Mouse (Mus musculus) midbrain, embryonic 16.5 days (tissue): ENCODE results near the gene Capn8. TPM values are rescaled to one million over a fixed set of nuclear protein-coding genes. Genes with fewer than 3 reads are reported as not detected.

Experiments
- ATAC-seq: fragments of 200-750 bp; cut with Nextera tagmentation; 2 replicates; pipeline ENCODE4 v1.8.0; 2017; ENCODE audit warnings: moderate TSS enrichment
- H3K27ac ChIP-seq: fragments of 300-500 bp; sonication (generic); 2 replicates; pipeline ENCODE4 v1.5.1; 2014; ENCODE audit warnings: mild to moderate bottlenecking, low read length, mixed read lengths
- H3K27me3 ChIP-seq: fragments of 300-500 bp; sonication (generic); 2 replicates; pipeline ENCODE4 v1.6.1; 2014; ENCODE audit warnings: low read depth, low read length, mixed read lengths; ENCODE audit not compliant: control insufficient read depth, insufficient read depth
- H3K36me3 ChIP-seq: fragments of 300-500 bp; sonication (generic); 2 replicates; pipeline ENCODE4 v1.6.1; 2014; ENCODE audit warnings: mild to moderate bottlenecking, low read length, moderate library complexity, mixed read lengths; ENCODE audit not compliant: control insufficient read depth, insufficient read depth
- H3K4me1 ChIP-seq: fragments of 300-500 bp; sonication (generic); 2 replicates; pipeline ENCODE4 v1.6.1; 2014; ENCODE audit warnings: mild to moderate bottlenecking, low read length, mixed read lengths; ENCODE audit not compliant: control insufficient read depth, insufficient read depth
- H3K4me2 ChIP-seq: fragments of 300-500 bp; sonication (generic); 2 replicates; pipeline ENCODE4 v1.6.1; 2014; ENCODE audit warnings: mild to moderate bottlenecking, low read length, mixed read lengths
- H3K4me3 ChIP-seq: fragments of 300-500 bp; sonication (generic); 2 replicates; pipeline ENCODE4 v1.5.1; 2014; ENCODE audit warnings: low read depth, mild to moderate bottlenecking, low read length, moderate library complexity, mixed read lengths
- H3K9ac ChIP-seq: fragments of 300-500 bp; sonication (generic); 2 replicates; pipeline ENCODE4 v1.6.1; 2014; ENCODE audit warnings: low read depth, low read length, mixed read lengths
- H3K9me3 ChIP-seq: fragments of 300-500 bp; sonication (generic); replicated peaks from 2 replicates; pipeline ENCODE4 v1.6.1; 2014; ENCODE audit warnings: mild to moderate bottlenecking, low read length, mixed read lengths; ENCODE audit not compliant: control insufficient read depth, poor library complexity, severe bottlenecking
- WGBS: fragments of 180-500 bp; shearing (Covaris S2); extraction: QIAGEN DNeasy Blood & Tissue Kit; methylation state at CpG from one replicate; pipeline ENCODE4 v1.1.7; 2014; 5-methylcytosine and 5-hydroxymethylcytosine counted together
- polyA plus RNA-seq: library from polyadenylated mRNA; unstranded; fragments of >200 nt; fragmentation: Nextera tagmentation; extraction: Ambion mirVana; gene quantifications from 2 replicates; pipeline ENCODE4 v1.2.1, GENCODE M21; 2015

The Capn8 gene
- polyA plus RNA-seq, 1 experiment from 2014 or later = 0.21 TPM

GRCm38 (mm10) chr1:182646796-182647195, 82.0 kb downstream of the Capn8 start:
- Histone ChIP-seq H3K4me3 (no peak overlapping the region), H3K36me3 (no peaks in the 10 kb centered on the region), H3K9ac (no peak overlapping the region), H3K27ac (no peak overlapping the region), H3K4me1 (peaks cover 15% of the 10 kb centered on the region), H3K9me3 (no peaks in the 10 kb centered on the region), H3K4me2 (no peak overlapping the region), H3K27me3 (no peaks in the 10 kb centered on the region)
- WGBS = 27% methylated on average over 3 of the region's 3 CpGs
- no peak for ATAC-seq

GRCm38 (mm10) chr1:182657760-182658159, 93.0 kb downstream of the Capn8 start:
- no peaks in the 10 kb centered on the region for H3K9me3 ChIP-seq
- H3K9ac ChIP-seq = no peak overlapping the region
- H3K27ac ChIP-seq = no peak overlapping the region
- H3K4me3 ChIP-seq = no peak overlapping the region
- H3K4me1 ChIP-seq = no peaks in the 10 kb centered on the region
- ATAC-seq = no peak
- H3K36me3 ChIP-seq = no peaks in the 10 kb centered on the region
- 21% methylated on average over 6 of the region's 6 CpGs for WGBS
- H3K27me3 ChIP-seq = no peaks in the 10 kb centered on the region
- H3K4me2 ChIP-seq = no peak overlapping the region

- Histone ChIP-seq H3K4me2 (no peak overlapping the region), H3K4me1 (peaks cover 3% of the 10 kb centered on the region; the same call in 1 of the 2 replicates), H3K4me3 (no peak overlapping the region), H3K27ac (no peak overlapping the region), H3K36me3 (no peaks in the 10 kb centered on the region), H3K9ac (no peak overlapping the region), H3K9me3 (no peaks in the 10 kb centered on the region), H3K27me3 (no peaks in the 10 kb centered on the region)
- ATAC-seq = no peak
- 77% methylated on average over 7 of the region's 7 CpGs for WGBS
Measured at GRCm38 (mm10) chr1:182660365-182660764, 95.6 kb downstream of the Capn8 start.

- Histone ChIP-seq H3K9me3 (no peaks in the 10 kb centered on the region), H3K9ac (no peak overlapping the region), H3K36me3 (no peaks in the 10 kb centered on the region), H3K4me2 (no peak overlapping the region), H3K4me1 (peaks cover 3% of the 10 kb centered on the region; the same call in 1 of the 2 replicates), H3K27ac (no peak overlapping the region), H3K27me3 (no peaks in the 10 kb centered on the region), H3K4me3 (no peak overlapping the region)
- WGBS = 25% methylated on average over 11 of the region's 11 CpGs
- ATAC-seq = no peak
Measured at GRCm38 (mm10) chr1:182663671-182664070, 98.9 kb downstream of the Capn8 start.

GRCm38 (mm10) chr1:182664841-182665240, 100.0 kb downstream of the Capn8 start:
- no peak overlapping the region for H3K9ac ChIP-seq
- H3K4me2 ChIP-seq = no peak overlapping the region
- H3K27ac ChIP-seq = no peak overlapping the region
- H3K27me3 ChIP-seq = no peaks in the 10 kb centered on the region
- ATAC-seq = no peak
- H3K36me3 ChIP-seq = no peaks in the 10 kb centered on the region
- H3K4me3 ChIP-seq = no peak overlapping the region
- 56% methylated on average over 4 of the region's 4 CpGs for WGBS
- H3K4me1 ChIP-seq = peaks cover 3% of the 10 kb centered on the region; the same call in 1 of the 2 replicates
- H3K9me3 ChIP-seq = no peaks in the 10 kb centered on the region

GRCm38 (mm10) chr1:182667281-182667680, 102.5 kb downstream of the Capn8 start:
- Histone ChIP-seq H3K4me1 (peaks cover 3% of the 10 kb centered on the region; the same call in 1 of the 2 replicates), H3K9ac (no peak overlapping the region), H3K27ac (no peak overlapping the region), H3K4me2 (no peak overlapping the region), H3K36me3 (no peaks in the 10 kb centered on the region), H3K27me3 (no peaks in the 10 kb centered on the region), H3K9me3 (no peaks in the 10 kb centered on the region), H3K4me3 (no peak overlapping the region)
- WGBS = 85% methylated on average over 3 of the region's 3 CpGs
- no peak for ATAC-seq

- whole genome bisulfite sequencing = 70% methylated on average over 11 of the region's 11 CpGs
- no peak overlapping the region for H3K4me2 ChIP-seq
- ATAC-seq = no peak
- H3K4me1 ChIP-seq = no peaks in the 10 kb centered on the region
- H3K27me3 ChIP-seq = no peaks in the 10 kb centered on the region
- H3K9ac ChIP-seq = no peak overlapping the region
- no peaks in the 10 kb centered on the region for H3K9me3 ChIP-seq
- H3K27ac ChIP-seq = no peak overlapping the region
- H3K36me3 ChIP-seq = no peaks in the 10 kb centered on the region
- no peak overlapping the region for H3K4me3 ChIP-seq
Measured at GRCm38 (mm10) chr1:182669741-182670140, 104.9 kb downstream of the Capn8 start.

GRCm38 (mm10) chr1:182670563-182671342, 105.9 kb downstream of the Capn8 start:
- H3K4me3 ChIP-seq = no peak overlapping the region
- H3K4me1 ChIP-seq = no peaks in the 10 kb centered on the region
- H3K27me3 ChIP-seq = no peaks in the 10 kb centered on the region
- no peak overlapping the region for H3K4me2 ChIP-seq
- no peak for ATAC-seq
- no peaks in the 10 kb centered on the region for H3K9me3 ChIP-seq
- H3K27ac ChIP-seq = no peak overlapping the region
- no peaks in the 10 kb centered on the region for H3K36me3 ChIP-seq
- H3K9ac ChIP-seq = no peak overlapping the region
- WGBS = 34% methylated on average over 11 of the region's 11 CpGs

GRCm38 (mm10) chr1:182671343-182671624, 106.5 kb downstream of the Capn8 start:
- Histone ChIP-seq H3K36me3 (no peaks in the 10 kb centered on the region), H3K4me2 (no peak overlapping the region), H3K27me3 (no peaks in the 10 kb centered on the region), H3K9ac (no peak overlapping the region), H3K4me1 (no peaks in the 10 kb centered on the region), H3K4me3 (no peak overlapping the region), H3K27ac (no peak overlapping the region), H3K9me3 (no peaks in the 10 kb centered on the region)
- no peak for ATAC-seq
- WGBS = 44% methylated on average over 4 of the region's 4 CpGs
